Mouse (Mus musculus) embryonic stem cell, embryonic (primary cell): ENCODE data around the gene Vapa.

ENCODE experiments used
- CTCF ChIA-PET, 4 experiments: fragments of 300-600 bp in 2 of 4; fragments of 350-600 bp in 2 of 4; sonication (Branson Sonifier 250); formaldehyde crosslinking; loops; one replicate each; lab custom pipeline; 2022; ENCODE audit warnings: inconsistent platforms in 2 of 4; lab: Charles Lee
- POLR2A ChIA-PET, 4 experiments: fragments of 300-600 bp in 2 of 4; fragments of 350-600 bp in 2 of 4; sonication (Branson Sonifier 250); formaldehyde crosslinking; loops; one replicate each; lab custom pipeline; 2022; ENCODE audit warnings: antibody characterized with exemption in 4 of 4, inconsistent platforms in 1 of 4; lab: Charles Lee

The Vapa gene

GRCm38 (mm10) chr17:65604892-65605291, 8.5 kb downstream of the Vapa start:
- ChIA-PET POLR2A (interaction anchor here (0.6 to 1.8 kb wide), 9 partner anchors 8 to 97 kb away, joined by 3 to 20 read pairs (median 3); partner anchors contain the start of gene Vapa (in 3 of the 4)), CTCF (interaction anchor here in 1 of 4 experiments (0.7 kb wide), 1 partner anchor 8 kb away, joined by 3 read pairs; no protein-coding TSS in a partner anchor)

- POLR2A ChIA-PET, result interaction anchor here in 3 of 4 experiments (0.9 to 1.8 kb wide), 4 partner anchors 9 to 19 kb away, joined by 3 to 20 read pairs (median 5); partner anchors contain the start of gene Vapa (in 3 of the 3)
- CTCF ChIA-PET, result interaction anchor here in 1 of 4 experiments (0.7 kb wide), 1 partner anchor 7 kb away, joined by 3 read pairs; no protein-coding TSS in a partner anchor
These were observed 9.0 kb downstream of the Vapa start for GRCm38 (mm10) chr17:65604315-65604714.

- ChIA-PET CTCF (interaction anchor here in 2 of 4 experiments (0.6 to 0.7 kb wide), 2 partner anchors 26 to 1732 kb away, joined by 3 read pairs; no protein-coding TSS in a partner anchor), POLR2A (interaction anchor here in 3 of 4 experiments (0.5 to 7.5 kb wide), 12 partner anchors 9 to 513 kb away, joined by 3 to 69 read pairs (median 4); partner anchors contain the start of gene Vapa (in 3 of the 3))
These were observed 15.4 kb downstream of the Vapa start for GRCm38 (mm10) chr17:65597857-65598486.

GRCm38 (mm10) chr17:65594687-65595086, 18.7 kb downstream of the Vapa start:
- ChIA-PET CTCF (no interaction called here), POLR2A (interaction anchor here in 1 of 4 experiments (4.1 kb wide), 1 partner anchor 9 kb away, joined by 19 read pairs; no protein-coding TSS in a partner anchor)

- CTCF ChIA-PET, result no interaction called here
- POLR2A ChIA-PET, result interaction anchor here in 3 of 4 experiments (0.6 to 4.6 kb wide), 11 partner anchors 8 to 57 kb away, joined by 3 to 27 read pairs (median 3); partner anchors contain the start of gene Vapa (in 3 of the 3)
These were observed 26.5 kb downstream of the Vapa start for GRCm38 (mm10) chr17:65586892-65587291.

- CTCF ChIA-PET, result no interaction called here
- POLR2A ChIA-PET, result interaction anchor here in 1 of 4 experiments (2.9 kb wide), 1 partner anchor 11 kb away, joined by 6 read pairs; no protein-coding TSS in a partner anchor
These were observed 31.9 kb downstream of the Vapa start for GRCm38 (mm10) chr17:65581440-65581839.

- CTCF ChIA-PET, result no interaction called here
- POLR2A ChIA-PET, result interaction anchor here in 1 of 4 experiments (0.5 kb wide), 1 partner anchor 17 kb away, joined by 3 read pairs; no protein-coding TSS in a partner anchor
These were observed 33.6 kb downstream of the Vapa start for GRCm38 (mm10) chr17:65579766-65580165.

GRCm38 (mm10) chr17:65575339-65575738, 38.0 kb downstream of the Vapa start:
- ChIA-PET POLR2A (interaction anchor here in 1 of 4 experiments (1.1 to 3.6 kb wide), 4 partner anchors 9 to 37 kb away, joined by 4 to 20 read pairs (median 10); partner anchors contain the start of gene Vapa), CTCF (interaction anchor here in 1 of 4 experiments (0.6 to 1.6 kb wide), 3 partner anchors 17 to 146 kb away, joined by 3 to 5 read pairs (median 4); no protein-coding TSS in a partner anchor)

GRCm38 (mm10) chr17:65574850-65575249, 38.5 kb downstream of the Vapa start:
- ChIA-PET POLR2A (interaction anchor here in 2 of 4 experiments (0.6 to 3.6 kb wide), 4 partner anchors 10 to 164 kb away, joined by 3 to 20 read pairs (median 6); partner anchors contain the start of gene Vapa (in 1 of the 2)), CTCF (interaction anchor here in 1 of 4 experiments (1.6 kb wide), 1 partner anchor 16 kb away, joined by 5 read pairs; no protein-coding TSS in a partner anchor)

GRCm38 (mm10) chr17:65571866-65572265, 41.5 kb downstream of the Vapa start:
- CTCF ChIA-PET, result interaction anchor here in 2 of 4 experiments (0.5 to 0.6 kb wide), 2 partner anchors 26 to 1680 kb away, joined by 3 read pairs; no protein-coding TSS in a partner anchor

GRCm38 (mm10) chr17:65571466-65571865, 41.9 kb downstream of the Vapa start:
- ChIA-PET CTCF (interaction anchor here in 1 of 4 experiments (0.6 kb wide), 1 partner anchor 27 kb away, joined by 3 read pairs; no protein-coding TSS in a partner anchor), POLR2A (interaction anchor here in 2 of 4 experiments (0.6 to 1.6 kb wide), 4 partner anchors 40 to 276 kb away, joined by 3 to 6 read pairs (median 4); partner anchors contain the start of gene Vapa (in 1 of the 2))

More at GRCm38 (mm10) chr17:65571866-65572265, 41.5 kb downstream of the Vapa start:
- POLR2A ChIA-PET, result interaction anchor here in 2 of 4 experiments (0.9 to 1.6 kb wide), 3 partner anchors 40 to 276 kb away, joined by 3 to 6 read pairs (median 6); partner anchors contain the start of gene Vapa (in 1 of the 2)

- ChIA-PET CTCF (interaction anchor here in 1 of 4 experiments (0.6 kb wide), 1 partner anchor 21 kb away, joined by 6 read pairs; no protein-coding TSS in a partner anchor), POLR2A (interaction anchor here in 1 of 4 experiments (0.9 kb wide), 1 partner anchor 49 kb away, joined by 4 read pairs; the partner anchor contains the start of gene Vapa)
These were observed 49.2 kb downstream of the Vapa start for GRCm38 (mm10) chr17:65564189-65564588.

GRCm38 (mm10) chr17:65563345-65563744, 50.0 kb downstream of the Vapa start:
- ChIA-PET CTCF (no interaction called here), POLR2A (interaction anchor here in 1 of 4 experiments (0.9 kb wide), 1 partner anchor 50 kb away, joined by 4 read pairs; the partner anchor contains the start of gene Vapa)

GRCm38 (mm10) chr17:65562761-65563160, 50.6 kb downstream of the Vapa start:
- ChIA-PET POLR2A (no interaction called here), CTCF (no interaction called here)

- ChIA-PET CTCF (interaction anchor here in 1 of 4 experiments (1.1 kb wide), 1 partner anchor 15 kb away, joined by 3 read pairs; no protein-coding TSS in a partner anchor), POLR2A (no interaction called here)
These were observed 51.9 kb downstream of the Vapa start for GRCm38 (mm10) chr17:65561361-65562015.

GRCm38 (mm10) chr17:65559273-65559672, 54.1 kb downstream of the Vapa start:
- POLR2A ChIA-PET, result interaction anchor here in 3 of 4 experiments (0.6 to 1.5 kb wide), 9 partner anchors 10 to 960 kb away, joined by 3 to 8 read pairs (median 3); partner anchors contain the start of genes Rab12 (in 1 of the 3) and Vapa (in 1 of the 3)

GRCm38 (mm10) chr17:65558788-65559187, 54.6 kb downstream of the Vapa start:
- ChIA-PET POLR2A (interaction anchor here in 3 of 4 experiments (0.6 to 1.5 kb wide), 10 partner anchors 10 to 960 kb away, joined by 3 to 8 read pairs (median 3); partner anchors contain the start of genes Vapa (in 2 of the 3) and Rab12 (in 1 of the 3)), CTCF (interaction anchor here (0.6 to 1.7 kb wide), 17 partner anchors 9 to 566 kb away, joined by 3 to 8 read pairs (median 3); no protein-coding TSS in a partner anchor)

More at GRCm38 (mm10) chr17:65559273-65559672, 54.1 kb downstream of the Vapa start:
- CTCF ChIA-PET, result interaction anchor here (0.5 to 1.7 kb wide), 20 partner anchors 8 to 227 kb away, joined by 3 to 8 read pairs (median 3); partner anchors contain the start of gene Tmem232 (in 2 of the 4)
